Mouse (Mus musculus): ENCODE measurements around the gene Patl1. TPM values are rescaled to one million over a fixed set of nuclear protein-coding genes. Genes with fewer than 3 reads are reported as not detected.
A peak's percentile ranks its signal among the peaks of the same experiment; 100 is the strongest.

The Patl1 gene
- polyA plus RNA-seq, 1 experiment from 2014 or later: 18.8 TPM

Small RNA genes lying within 50 kb of the gene (microRNA-seq; reads per million reads assigned to microRNA genes)
- gene Mir6994: 9.0 reads per million, percentile 24 among the genes with 10 or more reads in this experiment

Other genes starting within 250 kb of the Patl1 start
- gene Oosp1, start 221.2 kb upstream of the Patl1 start, polyA plus RNA-seq (2015; fragmentation: Nextera tagmentation; extraction: Ambion mirVana): not detected in 2 replicates
- not detected in 2 replicates for gene Oosp3, start 215.3 kb upstream of the Patl1 start, polyA plus RNA-seq (2015; fragmentation: Nextera tagmentation; extraction: Ambion mirVana)
- not detected in 2 replicates for gene Gif, start 164.8 kb upstream of the Patl1 start, polyA plus RNA-seq (2015; fragmentation: Nextera tagmentation; extraction: Ambion mirVana)
- 39.9 and 42.9 TPM in 2 replicates for gene Mrpl16, start 142.0 kb upstream of the Patl1 start, polyA plus RNA-seq (2015; fragmentation: Nextera tagmentation; extraction: Ambion mirVana)
- 11.8 and 13.2 TPM in 2 replicates for gene Stx3, start 93.0 kb upstream of the Patl1 start, polyA plus RNA-seq (2015; fragmentation: Nextera tagmentation; extraction: Ambion mirVana)
- not detected in 2 replicates for gene Olfr1417, start 73.2 kb upstream of the Patl1 start, polyA plus RNA-seq (2015; fragmentation: Nextera tagmentation; extraction: Ambion mirVana)
- not detected in 2 replicates for gene Olfr1418, start 51.3 kb upstream of the Patl1 start, polyA plus RNA-seq (2015; fragmentation: Nextera tagmentation; extraction: Ambion mirVana)
- not detected in 2 replicates for gene Olfr1419, start 37.3 kb upstream of the Patl1 start, polyA plus RNA-seq (2015; fragmentation: Nextera tagmentation; extraction: Ambion mirVana)
- not detected in 2 replicates for gene Olfr1420, start 25.8 kb upstream of the Patl1 start, polyA plus RNA-seq (2015; fragmentation: Nextera tagmentation; extraction: Ambion mirVana)
- 4.3 and 4.9 TPM in 2 replicates for gene Osbp, start 53.5 kb downstream of the Patl1 start, polyA plus RNA-seq (2015; fragmentation: Nextera tagmentation; extraction: Ambion mirVana)
- not detected in 2 replicates for gene Olfr1423, start 128.9 kb downstream of the Patl1 start, polyA plus RNA-seq (2015; fragmentation: Nextera tagmentation; extraction: Ambion mirVana)
- gene Olfr1424, start 150.3 kb downstream of the Patl1 start, polyA plus RNA-seq (2015; fragmentation: Nextera tagmentation; extraction: Ambion mirVana): not detected in 2 replicates
- gene Olfr1425, start 165.3 kb downstream of the Patl1 start, polyA plus RNA-seq (2015; fragmentation: Nextera tagmentation; extraction: Ambion mirVana): not detected in 2 replicates
- not detected in 2 replicates for gene Olfr1426, start 179.6 kb downstream of the Patl1 start, polyA plus RNA-seq (2015; fragmentation: Nextera tagmentation; extraction: Ambion mirVana)
- gene Olfr1427, start 190.9 kb downstream of the Patl1 start, polyA plus RNA-seq (2015; fragmentation: Nextera tagmentation; extraction: Ambion mirVana): not detected in 2 replicates
- not detected in 2 replicates for gene Olfr1428, start 203.5 kb downstream of the Patl1 start, polyA plus RNA-seq (2015; fragmentation: Nextera tagmentation; extraction: Ambion mirVana)
- not detected in 2 replicates for gene Olfr76, start 210.8 kb downstream of the Patl1 start, polyA plus RNA-seq (2015; fragmentation: Nextera tagmentation; extraction: Ambion mirVana)